Mouse (Mus musculus): Measurements from ENCODE around the gene Zfp286. TPM values are rescaled to one million over a fixed set of nuclear protein-coding genes. Genes with fewer than 3 reads are reported as not detected.

Gene Zfp286
- polyA plus RNA-seq (2014; fragmentation: Illumina TruSeq; extraction: RNeasy Lipid Tissue Mini Kit (QIAGEN cat#74804)): 7.2 TPM

GRCm38 (mm10) chr11:62788935-62789616, at the start of gene Zfp286:
Zfp286 (minus strand) TSS chr11:62789462.

DNA sequence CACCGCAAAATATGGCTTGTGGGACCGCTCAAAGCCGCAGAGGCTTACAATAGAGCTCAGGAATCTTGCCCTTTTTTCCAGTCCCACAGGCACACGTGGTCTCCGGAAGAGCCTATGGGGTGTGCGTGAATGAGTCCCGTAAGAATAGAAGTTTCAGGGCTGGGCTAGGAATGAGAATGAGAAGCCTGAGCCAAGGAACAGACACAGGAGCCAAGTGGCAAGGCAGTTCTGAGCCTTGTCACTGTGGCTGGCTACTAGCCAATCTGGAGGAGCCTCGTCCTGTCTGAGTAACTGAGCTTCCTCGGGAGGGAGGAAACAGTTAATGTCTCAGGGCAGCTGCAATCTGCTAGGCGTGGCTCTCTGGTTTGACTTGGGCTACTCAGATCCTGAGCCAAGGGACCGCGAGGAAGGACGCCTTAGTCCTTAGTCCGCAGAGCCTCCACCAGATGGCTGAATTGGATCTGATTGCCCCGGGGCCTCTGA, 30.8 kb upstream of the Zfp286 start, which contains the start of gene Trim16:
Trim16 (plus strand) TSS at position 173 of the 483 bp plus-strand sequence.

DNA sequence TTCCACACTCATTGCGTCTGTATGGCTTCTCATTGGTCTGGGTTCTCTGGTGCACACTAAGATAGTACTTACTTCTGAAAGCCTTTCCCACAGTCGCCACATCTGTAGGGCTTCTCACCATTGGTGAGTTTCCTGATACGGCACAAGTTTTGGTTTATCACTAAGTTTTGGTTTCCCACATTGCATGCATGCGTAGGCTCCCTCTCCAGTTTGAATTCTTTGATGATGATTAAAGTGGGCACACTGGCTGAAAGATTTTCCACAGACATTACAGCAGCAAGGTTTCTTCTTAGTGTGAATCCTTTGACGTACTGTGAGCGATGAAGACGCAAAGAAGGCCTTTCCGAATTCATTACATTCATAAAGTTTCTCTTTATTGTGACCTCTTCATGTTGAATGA, 36.5 kb downstream of the Zfp286 start, which contains the start of gene Gm10428:
Gm10428 (plus strand) TSS at position 321 of the 400 bp plus-strand sequence.

GRCm38 (mm10) chr11:62731311-62732021, 57.8 kb downstream of the Zfp286 start, which contains the start of gene Zfp287:
Zfp287 (minus strand) TSS chr11:62731905.

Other genes with a start within 250 kb of the Zfp286 start
- gene Ubb, start 238.3 kb downstream of the Zfp286 start, polyA plus RNA-seq (2014; fragmentation: Illumina TruSeq; extraction: RNeasy Lipid Tissue Mini Kit (QIAGEN cat#74804)): 32.7 TPM
- gene Trpv2, start 215.0 kb downstream of the Zfp286 start, polyA plus RNA-seq (2014; fragmentation: Illumina TruSeq; extraction: RNeasy Lipid Tissue Mini Kit (QIAGEN cat#74804)): 0.26 TPM
- gene Lrrc75a, start 140.9 kb downstream of the Zfp286 start, polyA plus RNA-seq (2014; fragmentation: Illumina TruSeq; extraction: RNeasy Lipid Tissue Mini Kit (QIAGEN cat#74804)): 30.0 TPM
- 27.8 TPM for gene Mmgt2, start 140.8 kb downstream of the Zfp286 start, polyA plus RNA-seq (2014; fragmentation: Illumina TruSeq; extraction: RNeasy Lipid Tissue Mini Kit (QIAGEN cat#74804))
- 5.9 TPM for gene Zfp287, start 57.6 kb downstream of the Zfp286 start, polyA plus RNA-seq (2014; fragmentation: Illumina TruSeq; extraction: RNeasy Lipid Tissue Mini Kit (QIAGEN cat#74804))
- gene Gm10428, start 36.4 kb downstream of the Zfp286 start, polyA plus RNA-seq (2014; fragmentation: Illumina TruSeq; extraction: RNeasy Lipid Tissue Mini Kit (QIAGEN cat#74804)): not detected
- 3.5 TPM for gene Trim16, start 30.8 kb upstream of the Zfp286 start, polyA plus RNA-seq (2014; fragmentation: Illumina TruSeq; extraction: RNeasy Lipid Tissue Mini Kit (QIAGEN cat#74804))
- gene Fbxw10, start 57.6 kb upstream of the Zfp286 start, polyA plus RNA-seq (2014; fragmentation: Illumina TruSeq; extraction: RNeasy Lipid Tissue Mini Kit (QIAGEN cat#74804)): 0.66 TPM
- 142 TPM for gene Tvp23b, start 90.0 kb upstream of the Zfp286 start, polyA plus RNA-seq (2014; fragmentation: Illumina TruSeq; extraction: RNeasy Lipid Tissue Mini Kit (QIAGEN cat#74804))
- gene Cdrt4, start 161.7 kb upstream of the Zfp286 start, polyA plus RNA-seq (2014; fragmentation: Illumina TruSeq; extraction: RNeasy Lipid Tissue Mini Kit (QIAGEN cat#74804)): not detected